Mouse (Mus musculus): ENCODE results near the gene Lpcat4. TPM values are rescaled to one million over a fixed set of nuclear protein-coding genes. Genes with fewer than 3 reads are reported as not detected.

The Lpcat4 gene
- polyA plus RNA-seq, 1 experiment, result 150 TPM

- no peak for DNase-seq (ENCODE audit: low read depth, low spot score)
- 90% methylated on average over 2 of the region's 2 CpGs for WGBS
These were observed 53.6 kb downstream of the Lpcat4 start for GRCm38 (mm10) chr2:112292823-112293222.

- WGBS, result 64% methylated on average over 3 of the region's 3 CpGs
- DNase-seq (ENCODE audit: low read depth, low spot score), result no peak
These were observed 56.9 kb downstream of the Lpcat4 start for GRCm38 (mm10) chr2:112296211-112296610.

Other genes starting within 250 kb of the Lpcat4 start
- gene Olfr1309, start 249.2 kb upstream of the Lpcat4 start, polyA plus RNA-seq (2012; rRNA removed), result not detected in 2 replicates
- gene Olfr1310, start 226.8 kb upstream of the Lpcat4 start, polyA plus RNA-seq (2012; rRNA removed), result not detected in 2 replicates
- gene Olfr1311, start 215.1 kb upstream of the Lpcat4 start, polyA plus RNA-seq (2012; rRNA removed), result not detected in 2 replicates
- gene Olfr1312, start 189.2 kb upstream of the Lpcat4 start, polyA plus RNA-seq (2012; rRNA removed), result not detected in 2 replicates
- gene Olfr1313, start 161.6 kb upstream of the Lpcat4 start, polyA plus RNA-seq (2012; rRNA removed), result not detected in 2 replicates
- gene Olfr1314, start 142.7 kb upstream of the Lpcat4 start, polyA plus RNA-seq (2012; rRNA removed), result not detected in 2 replicates
- not detected in 2 replicates for gene Olfr1315-ps1, start 124.0 kb upstream of the Lpcat4 start, polyA plus RNA-seq (2012; rRNA removed)
- gene Olfr1316, start 104.5 kb upstream of the Lpcat4 start, polyA plus RNA-seq (2012; rRNA removed), result not detected in 2 replicates
- not detected in 2 replicates for gene Olfr1317, start 99.1 kb upstream of the Lpcat4 start, polyA plus RNA-seq (2012; rRNA removed)
- not detected in 2 replicates for gene Olfr1318, start 85.3 kb upstream of the Lpcat4 start, polyA plus RNA-seq (2012; rRNA removed)
- not detected in 2 replicates for gene Nutm1, start 19.8 kb downstream of the Lpcat4 start, polyA plus RNA-seq (2012; rRNA removed)
- gene Nop10, start 22.5 kb downstream of the Lpcat4 start, polyA plus RNA-seq (2012; rRNA removed), result 96.1 and 105 TPM in 2 replicates
- gene Slc12a6, start 26.4 kb downstream of the Lpcat4 start, polyA plus RNA-seq (2012; rRNA removed), result 15.2 and 32.1 TPM in 2 replicates
- 0.02 TPM in 1 of 2 replicates, not detected in the other for gene Gm21985, start 26.8 kb downstream of the Lpcat4 start, polyA plus RNA-seq (2012; rRNA removed)
- 84.9 and 87.0 TPM in 2 replicates for gene Emc4, start 128.6 kb downstream of the Lpcat4 start, polyA plus RNA-seq (2012; rRNA removed)
- 1.8 and 2.2 TPM in 2 replicates for gene Katnbl1, start 139.7 kb downstream of the Lpcat4 start, polyA plus RNA-seq (2012; rRNA removed)
- 6.4 and 6.6 TPM in 2 replicates for gene Emc7, start 215.5 kb downstream of the Lpcat4 start, polyA plus RNA-seq (2012; rRNA removed)
- not detected in 2 replicates for gene Chrm5, start 241.3 kb downstream of the Lpcat4 start, polyA plus RNA-seq (2012; rRNA removed)